Mouse (Mus musculus): Measurements from ENCODE around the gene Odf3l2.

Gene Odf3l2

GRCm38 (mm10) chr10:79645711-79646110 is at the start of gene Odf3l2:
Odf3l2 (minus strand) TSS chr10:79645738.
- DNase-seq (ENCODE audit: low read depth, low spot score), result no peak

DNA sequence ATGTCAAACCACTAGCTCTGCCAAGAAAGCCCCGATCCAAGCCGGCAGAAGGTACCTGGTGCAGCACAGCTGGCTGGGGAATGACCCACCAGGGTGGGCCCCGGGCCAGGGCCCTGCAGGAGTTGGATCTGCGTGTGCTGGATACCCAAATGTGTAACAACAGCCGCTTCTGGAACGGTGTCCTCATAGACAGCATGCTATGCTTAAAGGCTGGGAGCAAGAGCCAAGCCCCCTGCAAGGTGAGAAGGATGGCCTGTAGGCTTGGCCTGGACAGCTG is 48.8 kb upstream of the Odf3l2 start:
- no peak for DNase-seq (ENCODE audit: low read depth, low spot score)

- no peak for DNase-seq (ENCODE audit: low read depth, low spot score)
Observed at GRCm38 (mm10) chr10:79693580-79694378, 48.2 kb upstream of the Odf3l2 start.

- peak; percentile 37 for DNase-seq (ENCODE audit: low read depth, low spot score)
Observed at GRCm38 (mm10) chr10:79691986-79692548, 46.5 kb upstream of the Odf3l2 start.

DNA sequence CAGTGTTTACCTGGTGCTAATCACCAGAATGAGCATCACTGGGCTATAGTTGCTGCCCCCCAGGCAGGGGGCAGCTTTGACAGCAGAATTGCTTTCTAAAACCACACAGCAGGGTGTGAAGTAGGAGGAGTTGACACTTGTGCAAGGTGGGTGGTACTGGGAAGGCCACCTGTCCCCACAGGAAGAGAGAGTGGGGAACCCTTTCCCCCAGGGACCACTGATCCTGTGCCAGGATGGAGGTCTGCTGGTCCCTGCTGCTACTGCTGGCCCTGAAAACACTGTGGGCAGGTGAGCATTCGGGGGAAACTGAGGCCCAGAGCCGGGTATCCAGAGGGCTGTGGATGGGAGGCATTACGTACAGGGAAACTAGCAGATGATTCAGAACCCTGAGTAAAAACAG is 43.6 kb upstream of the Odf3l2 start:
- DNase-seq (ENCODE audit: low read depth, low spot score), result no peak

DNA sequence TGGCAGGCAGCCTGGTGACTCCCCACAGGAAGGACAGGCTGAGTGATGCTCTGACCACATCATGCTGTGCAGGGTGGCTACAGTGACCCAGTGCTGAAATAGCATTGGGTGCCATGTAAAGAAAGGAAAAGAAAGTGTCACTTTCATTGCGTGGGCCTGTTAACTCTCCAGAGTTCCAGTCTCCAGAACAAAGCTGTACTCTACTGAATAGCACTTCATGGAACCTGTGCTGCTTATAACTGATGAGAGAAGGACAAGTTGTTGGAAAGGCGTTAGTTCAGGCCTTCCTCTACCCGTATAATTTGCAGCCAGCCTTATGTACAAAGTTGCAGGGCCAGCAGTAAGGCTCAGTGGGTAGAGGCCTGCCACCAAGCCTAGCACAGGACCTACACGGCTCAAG is 43.2 kb upstream of the Odf3l2 start, which contains the start of gene Gzmm:
Gene Gzmm (plus strand): TSS at position 301 of the 400 bp plus-strand sequence.
- no peak for DNase-seq (ENCODE audit: low read depth, low spot score)

DNA sequence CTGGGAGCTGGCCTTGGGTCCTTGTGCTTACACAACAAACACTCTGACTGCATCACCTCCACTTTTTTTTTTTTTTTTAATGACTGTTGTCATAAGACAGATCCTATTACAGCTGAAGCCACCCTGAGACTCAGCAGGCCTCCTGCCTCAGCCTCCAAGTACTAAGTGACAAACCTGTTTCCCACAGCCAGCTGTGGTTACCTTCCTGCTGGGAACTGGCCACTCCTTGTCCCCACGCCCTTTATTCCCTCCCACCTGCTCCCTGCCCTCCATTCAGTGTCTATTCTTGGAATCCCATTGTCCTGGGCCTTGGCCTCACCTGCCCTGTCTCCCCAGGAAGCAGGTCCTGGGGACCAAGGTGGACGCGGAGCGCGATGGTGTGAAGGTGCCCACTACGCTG is 42.0 kb upstream of the Odf3l2 start:
- DNase-seq (ENCODE audit: low read depth, low spot score), result no peak

- DNase-seq (ENCODE audit: low read depth, low spot score), result no peak
Observed at GRCm38 (mm10) chr10:79686691-79687090, 41.2 kb upstream of the Odf3l2 start.

GRCm38 (mm10) chr10:79686219-79686618 is 40.7 kb upstream of the Odf3l2 start:
- no peak for DNase-seq (ENCODE audit: low read depth, low spot score)

GRCm38 (mm10) chr10:79684770-79685600 is 39.4 kb upstream of the Odf3l2 start:
- DNase-seq (ENCODE audit: low read depth, low spot score), result no peak

GRCm38 (mm10) chr10:79683726-79684640 is 38.4 kb upstream of the Odf3l2 start:
- no peak for DNase-seq (ENCODE audit: low read depth, low spot score)

DNA sequence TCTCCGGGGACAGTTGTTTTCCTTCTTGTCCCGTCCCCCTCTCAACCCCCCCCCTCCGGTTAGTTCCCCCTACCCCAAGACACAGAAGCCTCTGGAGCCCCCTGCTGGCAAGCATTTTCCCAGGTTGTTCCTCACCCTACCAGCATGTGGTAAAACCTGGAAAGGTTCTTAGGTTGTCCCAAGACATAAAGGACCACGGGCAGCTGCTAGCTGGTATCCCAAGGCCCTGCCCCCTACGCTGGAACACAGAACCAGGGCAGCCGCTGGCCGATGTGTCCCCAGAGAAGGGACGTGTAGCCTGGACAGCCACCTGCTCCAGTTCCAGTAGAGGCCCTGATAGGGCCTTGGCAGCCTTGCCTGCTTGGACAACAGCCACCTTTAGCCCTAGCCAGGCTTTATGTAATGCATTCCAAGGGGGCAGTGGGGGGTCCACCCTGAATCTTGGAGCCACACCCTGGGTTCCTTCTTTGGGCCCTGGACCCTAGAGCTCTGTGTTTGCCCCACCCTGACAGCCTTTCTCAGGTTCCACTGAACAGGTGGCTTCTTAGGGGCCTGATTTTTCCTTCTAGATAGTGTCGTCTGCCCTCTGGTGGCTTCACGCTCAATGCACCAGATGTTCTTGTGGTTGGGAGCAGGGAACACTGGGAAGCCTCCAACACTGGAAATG is 37.5 kb upstream of the Odf3l2 start:
- DNase-seq (ENCODE audit: low read depth, low spot score), result peak; percentile 71

GRCm38 (mm10) chr10:79682551-79682915 is 37.0 kb upstream of the Odf3l2 start:
- DNase-seq (ENCODE audit: low read depth, low spot score), result peak; percentile 45

- peak; percentile 100 for DNase-seq (ENCODE audit: low read depth, low spot score)
Observed at GRCm38 (mm10) chr10:79681591-79682245, 36.2 kb upstream of the Odf3l2 start, which contains the start of gene Cdc34. Cdc34 (plus strand) TSS chr10:79682195.

GRCm38 (mm10) chr10:79680606-79681495 is 35.3 kb upstream of the Odf3l2 start:
- DNase-seq (ENCODE audit: low read depth, low spot score), result no peak

- no peak for DNase-seq (ENCODE audit: low read depth, low spot score)
Observed at GRCm38 (mm10) chr10:79675346-79676035, 30.0 kb upstream of the Odf3l2 start.

DNA sequence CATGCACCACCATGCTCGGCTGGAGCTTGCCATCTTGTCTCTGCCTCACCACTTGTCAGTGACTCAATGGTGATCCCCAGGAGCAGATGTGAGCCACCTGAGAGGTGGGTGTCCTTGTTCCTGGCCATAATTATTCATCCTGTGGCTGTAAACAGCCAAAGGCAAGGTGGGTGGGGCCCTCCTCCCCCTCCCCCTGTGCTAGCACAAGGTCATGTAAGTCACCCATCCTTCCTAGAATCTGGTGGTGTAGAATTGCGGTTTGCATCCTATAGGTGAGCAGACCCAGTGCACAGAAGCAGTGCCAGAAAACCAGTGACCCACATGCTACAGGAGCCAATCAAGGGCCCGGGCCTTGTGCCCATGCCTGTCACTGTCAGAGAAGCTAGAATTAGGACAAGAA is 27.5 kb upstream of the Odf3l2 start:
- no peak for DNase-seq (ENCODE audit: low read depth, low spot score)

- no peak for DNase-seq (ENCODE audit: low read depth, low spot score)
Observed at GRCm38 (mm10) chr10:79672088-79672455, 26.5 kb upstream of the Odf3l2 start.
